Mouse (Mus musculus): ENCODE data around the gene Smyd4. TPM values are rescaled to one million over a fixed set of nuclear protein-coding genes. Genes with fewer than 3 reads are reported as not detected.
"Not testable (repeated sequence)": the region's sequence is repeated elsewhere in the genome, so short reads cannot be mapped to it uniquely, and the experiment has no call there.

Smyd4 gene
- polyA plus RNA-seq, 1 experiment from 2014 or later: 13.8 TPM

- ATAC-seq (ENCODE audit: insufficient number of reproducible peaks, insufficient read depth, low FRiP score, low read depth): no peak
- Histone ChIP-seq H3K4me1 (ENCODE audit: control insufficient read depth in 2 of 2, insufficient read depth in 2 of 2, low read length in 2 of 2) (peaks cover 5 to 14% of the 10 kb centered on the region in 2 experiments; a peak in 3 of 4 replicates), H3K9me3 (ENCODE audit: control insufficient read depth, low read length) (no peaks in the 10 kb centered on the region), H3K9ac (ENCODE audit: low read length) (peak overlapping the region; percentile 38; the same call in 1 of the 2 replicates), H3K36me3 (ENCODE audit: control insufficient read depth, insufficient read depth, low read length) (peaks cover 3% of the 10 kb centered on the region; the same call in 1 of the 2 replicates), H3K27me3 (ENCODE audit: control insufficient read depth, insufficient read depth, low read length) (no peaks in the 10 kb centered on the region), H3K4me2 (ENCODE audit: low read length) (peak overlapping the region; percentile 88), H3K4me3 (ENCODE audit: control insufficient read depth in 1 of 2, insufficient read depth in 1 of 2, low read depth in 1 of 2, low read length in 2 of 2) (peak overlapping the region in 1 of 2 experiments; percentile 4; a peak in 1 of 4 replicates), H3K27ac (replicated peaks in 1 of 2; ENCODE audit: control insufficient read depth in 1 of 2, insufficient read depth in 1 of 2, low read depth in 2 of 2, low read length in 2 of 2) (no peak overlapping the region)
- WGBS: 68% methylated on average over 3 of the region's 4 CpGs
Measured at GRCm38 (mm10) chr11:75346556-75347187, 1.6 kb upstream of the Smyd4 start.

DNA sequence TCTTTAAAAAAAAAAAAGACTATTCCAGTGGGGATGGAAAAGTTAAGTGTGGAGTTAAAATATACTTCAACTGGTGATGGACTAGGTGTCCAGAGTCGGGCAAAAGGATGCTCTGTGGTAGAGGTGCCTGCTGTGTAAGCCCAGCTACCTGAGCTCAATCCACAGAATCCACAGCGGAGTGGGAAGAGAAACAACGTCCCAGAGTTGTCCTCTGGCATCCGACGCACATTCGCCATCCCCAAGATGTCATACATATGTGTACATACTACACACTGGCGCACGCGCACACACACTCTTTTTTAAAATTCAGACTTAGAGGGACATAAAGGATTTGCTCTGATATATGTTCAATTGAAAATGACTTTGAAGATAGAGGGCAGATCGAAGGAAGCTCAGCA lies 1.0 kb upstream of the Smyd4 start:
- WGBS: 40% methylated on average over 10 of the region's 10 CpGs
- Histone ChIP-seq H3K4me3 (ENCODE audit: control insufficient read depth in 1 of 2, insufficient read depth in 1 of 2, low read depth in 1 of 2, low read length in 2 of 2) (peak overlapping the region; percentile 70 to 71), H3K36me3 (ENCODE audit: control insufficient read depth, insufficient read depth, low read length) (no peaks in the 10 kb centered on the region), H3K27me3 (ENCODE audit: control insufficient read depth, insufficient read depth, low read length) (no peaks in the 10 kb centered on the region), H3K9me3 (ENCODE audit: control insufficient read depth, low read length) (no peaks in the 10 kb centered on the region), H3K27ac (replicated peaks in 1 of 2; ENCODE audit: control insufficient read depth in 1 of 2, insufficient read depth in 1 of 2, low read depth in 2 of 2, low read length in 2 of 2) (no peak overlapping the region), H3K4me2 (ENCODE audit: low read length) (peak overlapping the region; percentile 88), H3K9ac (ENCODE audit: low read length) (peak overlapping the region; percentile 84), H3K4me1 (ENCODE audit: control insufficient read depth in 2 of 2, insufficient read depth in 2 of 2, low read length in 2 of 2) (peaks cover 5 to 14% of the 10 kb centered on the region in 2 experiments; a peak in 3 of 4 replicates)
- ATAC-seq (ENCODE audit: insufficient number of reproducible peaks, insufficient read depth, low FRiP score, low read depth): no peak

DNA sequence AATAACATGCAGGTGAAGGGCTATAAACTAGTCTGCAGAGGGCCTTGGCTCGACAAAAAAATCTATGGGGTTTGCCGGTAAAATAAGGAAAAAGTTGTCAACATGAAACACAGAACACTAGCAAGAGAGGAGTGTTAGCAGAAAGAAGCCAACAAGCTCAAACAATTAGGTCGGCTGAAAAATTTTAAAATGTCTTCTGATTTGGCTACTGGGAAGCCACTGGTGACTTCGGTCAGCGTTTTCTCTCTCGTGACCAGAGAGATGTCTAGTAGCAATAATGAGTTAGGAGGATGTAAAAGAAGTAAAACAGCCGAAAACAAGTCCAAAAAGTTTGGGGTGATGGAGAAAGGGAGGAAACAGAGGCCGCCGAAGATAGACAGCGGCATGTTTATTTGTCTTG lies 637 bp upstream of the Smyd4 start:
- no peak for ATAC-seq (ENCODE audit: insufficient number of reproducible peaks, insufficient read depth, low FRiP score, low read depth)
- Histone ChIP-seq H3K4me2 (ENCODE audit: low read length) (peak overlapping the region; percentile 88), H3K27ac (replicated peaks in 1 of 2; ENCODE audit: control insufficient read depth in 1 of 2, insufficient read depth in 1 of 2, low read depth in 2 of 2, low read length in 2 of 2) (peak overlapping the region in 1 of 2 experiments; percentile 90; a peak in 2 of 4 replicates), H3K36me3 (ENCODE audit: control insufficient read depth, insufficient read depth, low read length) (no peaks in the 10 kb centered on the region), H3K9me3 (ENCODE audit: control insufficient read depth, low read length) (no peaks in the 10 kb centered on the region), H3K9ac (ENCODE audit: low read length) (peak overlapping the region; percentile 84), H3K27me3 (ENCODE audit: control insufficient read depth, insufficient read depth, low read length) (no peaks in the 10 kb centered on the region), H3K4me3 (ENCODE audit: control insufficient read depth in 1 of 2, insufficient read depth in 1 of 2, low read depth in 1 of 2, low read length in 2 of 2) (peak overlapping the region; percentile 70 to 71), H3K4me1 (ENCODE audit: control insufficient read depth in 2 of 2, insufficient read depth in 2 of 2, low read length in 2 of 2) (peaks cover 5 to 14% of the 10 kb centered on the region in 2 experiments; a peak in 3 of 4 replicates)
- WGBS: 1% methylated on average over 10 of the region's 10 CpGs

GRCm38 (mm10) chr11:75348890-75349261 lies 643 bp downstream of the Smyd4 start:
- Histone ChIP-seq H3K36me3 (ENCODE audit: control insufficient read depth, insufficient read depth, low read length) (peaks cover 8% of the 10 kb centered on the region), H3K9ac (ENCODE audit: low read length) (peak overlapping the region; percentile 87), H3K27me3 (ENCODE audit: control insufficient read depth, insufficient read depth, low read length) (no peaks in the 10 kb centered on the region), H3K4me2 (ENCODE audit: low read length) (peak overlapping the region; percentile 88), H3K4me1 (ENCODE audit: control insufficient read depth in 2 of 2, insufficient read depth in 2 of 2, low read length in 2 of 2) (peaks cover 5 to 11% of the 10 kb centered on the region in 2 experiments; a peak in 3 of 4 replicates), H3K4me3 (ENCODE audit: control insufficient read depth in 1 of 2, insufficient read depth in 1 of 2, low read depth in 1 of 2, low read length in 2 of 2) (peak overlapping the region; percentile 70 to 71), H3K27ac (replicated peaks in 1 of 2; ENCODE audit: control insufficient read depth in 1 of 2, insufficient read depth in 1 of 2, low read depth in 2 of 2, low read length in 2 of 2) (peak overlapping the region; percentile 89 to 90), H3K9me3 (ENCODE audit: control insufficient read depth, low read length) (no peaks in the 10 kb centered on the region)
- WGBS: 43% methylated on average over 10 of the region's 10 CpGs
- ATAC-seq (ENCODE audit: insufficient number of reproducible peaks, insufficient read depth, low FRiP score, low read depth): no peak

DNA sequence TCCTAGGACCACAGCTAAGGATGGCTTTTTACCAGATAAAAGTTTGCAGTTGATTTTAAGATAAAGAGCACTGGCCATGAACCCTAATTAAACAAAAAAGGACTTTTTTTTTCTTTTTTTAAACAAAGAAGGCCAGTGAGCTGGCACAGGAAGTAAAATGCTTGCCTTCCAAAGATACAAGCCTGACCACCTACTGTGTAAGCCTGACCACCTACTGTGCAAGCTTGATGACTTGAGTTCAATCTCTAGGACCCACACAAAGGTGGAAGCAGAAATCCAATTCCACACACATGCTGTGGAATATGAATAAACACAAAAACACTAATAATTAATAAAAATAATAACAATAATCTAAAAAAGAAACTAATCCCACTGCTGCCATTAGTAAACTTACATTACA lies 3.0 kb downstream of the Smyd4 start:
- Histone ChIP-seq H3K4me1 (ENCODE audit: control insufficient read depth in 2 of 2, insufficient read depth in 2 of 2, low read length in 2 of 2) (peaks cover 5 to 10% of the 10 kb centered on the region in 2 experiments; a peak in 3 of 4 replicates), H3K4me2 (ENCODE audit: low read length) (no peak overlapping the region), H3K9me3 (ENCODE audit: control insufficient read depth, low read length) (no peaks in the 10 kb centered on the region), H3K4me3 (ENCODE audit: control insufficient read depth in 1 of 2, insufficient read depth in 1 of 2, low read depth in 1 of 2, low read length in 2 of 2) (no peak overlapping the region), H3K27me3 (ENCODE audit: control insufficient read depth, insufficient read depth, low read length) (no peaks in the 10 kb centered on the region), H3K36me3 (ENCODE audit: control insufficient read depth, insufficient read depth, low read length) (peaks cover 14% of the 10 kb centered on the region), H3K9ac (ENCODE audit: low read length) (no peak overlapping the region), H3K27ac (replicated peaks in 1 of 2; ENCODE audit: control insufficient read depth in 1 of 2, insufficient read depth in 1 of 2, low read depth in 2 of 2, low read length in 2 of 2) (no peak overlapping the region)
- no peak for ATAC-seq (ENCODE audit: insufficient number of reproducible peaks, insufficient read depth, low FRiP score, low read depth)

DNA sequence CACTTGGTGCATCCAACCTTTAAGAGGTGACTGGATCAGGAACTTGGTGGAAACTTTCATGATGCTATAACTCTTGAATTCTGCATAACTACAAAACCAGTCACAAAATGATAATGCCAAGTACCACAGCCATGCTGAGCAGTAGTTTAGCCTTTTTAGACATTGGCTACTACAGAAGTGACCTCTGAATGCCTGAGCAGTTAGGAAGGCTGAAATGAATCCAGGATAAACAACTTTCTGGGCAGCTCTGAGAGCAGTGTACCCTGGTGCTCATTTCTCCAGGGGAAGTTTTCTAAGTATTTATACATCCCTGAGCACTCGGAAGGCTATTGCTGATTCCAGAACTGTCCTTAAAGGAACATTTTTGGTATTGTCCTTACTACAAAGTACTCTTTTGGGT lies 7.2 kb downstream of the Smyd4 start:
- Histone ChIP-seq H3K36me3 (ENCODE audit: control insufficient read depth, insufficient read depth, low read length) (peaks cover 14% of the 10 kb centered on the region), H3K27ac (replicated peaks in 1 of 2; ENCODE audit: control insufficient read depth in 1 of 2, insufficient read depth in 1 of 2, low read depth in 2 of 2, low read length in 2 of 2) (no peak overlapping the region), H3K9ac (ENCODE audit: low read length) (no peak overlapping the region), H3K4me1 (ENCODE audit: control insufficient read depth in 2 of 2, insufficient read depth in 2 of 2, low read length in 2 of 2) (no peaks in the 10 kb centered on the region), H3K4me3 (ENCODE audit: control insufficient read depth in 1 of 2, insufficient read depth in 1 of 2, low read depth in 1 of 2, low read length in 2 of 2) (no peak overlapping the region), H3K4me2 (ENCODE audit: low read length) (no peak overlapping the region), H3K27me3 (ENCODE audit: control insufficient read depth, insufficient read depth, low read length) (no peaks in the 10 kb centered on the region), H3K9me3 (ENCODE audit: control insufficient read depth, low read length) (no peaks in the 10 kb centered on the region)
- 87% methylated on average over 1 of the region's 1 CpGs for WGBS
- ATAC-seq (ENCODE audit: insufficient number of reproducible peaks, insufficient read depth, low FRiP score, low read depth): no peak

DNA sequence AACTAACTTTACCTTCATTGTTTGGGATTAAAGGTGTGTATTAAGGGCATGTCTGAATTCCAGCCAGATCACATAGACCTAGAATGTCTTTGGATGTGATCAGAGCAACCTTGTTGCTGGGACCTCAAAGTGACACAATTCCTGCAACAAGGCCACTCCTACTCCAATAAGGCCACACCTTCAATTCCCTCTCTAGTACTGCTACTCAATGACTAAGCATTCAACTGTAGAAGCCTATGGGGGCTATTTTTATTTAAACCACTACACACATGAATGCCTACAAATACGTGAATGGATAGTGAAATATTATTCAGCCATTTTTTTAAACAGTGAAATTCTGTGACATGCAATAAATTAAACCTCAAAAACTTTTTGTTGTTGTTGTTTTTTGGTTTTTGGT lies 28.9 kb downstream of the Smyd4 start:
- WGBS: 84% methylated on average over 1 of the region's 1 CpGs

DNA sequence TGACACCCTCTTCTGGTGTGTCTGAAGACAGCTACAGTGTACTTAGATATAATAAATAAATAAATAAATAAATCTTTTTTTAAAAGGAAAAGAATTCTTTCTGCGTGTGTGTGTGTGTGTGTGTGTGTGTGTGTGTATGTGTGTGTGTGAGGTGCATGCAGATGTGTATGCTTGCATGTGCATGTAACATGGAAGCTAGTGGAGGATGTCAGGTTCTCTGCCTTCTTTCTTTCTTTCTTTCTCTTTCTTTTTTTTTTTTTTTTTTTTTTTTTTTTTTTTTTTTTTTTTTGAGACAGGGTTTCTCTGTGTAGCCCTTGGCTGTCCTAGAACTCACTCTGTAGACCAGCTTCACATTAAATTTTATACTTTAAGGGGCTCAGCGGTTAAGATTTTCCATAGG lies 30.6 kb downstream of the Smyd4 start:
- not testable (repeated sequence) for H3K4me3 ChIP-seq (ENCODE audit: control insufficient read depth in 1 of 2, insufficient read depth in 1 of 2, low read depth in 1 of 2, low read length in 2 of 2); ATAC-seq (ENCODE audit: insufficient number of reproducible peaks, insufficient read depth, low FRiP score, low read depth); H3K9me3 ChIP-seq (ENCODE audit: control insufficient read depth, low read length); H3K27ac ChIP-seq (replicated peaks in 1 of 2; ENCODE audit: control insufficient read depth in 1 of 2, insufficient read depth in 1 of 2, low read depth in 2 of 2, low read length in 2 of 2); H3K4me2 ChIP-seq (ENCODE audit: low read length); H3K4me1 ChIP-seq (ENCODE audit: control insufficient read depth in 2 of 2, insufficient read depth in 2 of 2, low read length in 2 of 2); H3K36me3 ChIP-seq (ENCODE audit: control insufficient read depth, insufficient read depth, low read length); H3K9ac ChIP-seq (ENCODE audit: low read length); H3K27me3 ChIP-seq (ENCODE audit: control insufficient read depth, insufficient read depth, low read length)
- WGBS: 84% methylated on average over 2 of the region's 2 CpGs

More for the DNA sequence above, 28.9 kb downstream of the Smyd4 start:
- no peak overlapping the region for H3K4me3 ChIP-seq (ENCODE audit: control insufficient read depth in 1 of 2, insufficient read depth in 1 of 2, low read depth in 1 of 2, low read length in 2 of 2)
- H3K4me1 ChIP-seq (ENCODE audit: control insufficient read depth in 2 of 2, insufficient read depth in 2 of 2, low read length in 2 of 2): no peaks in the 10 kb centered on the region
- no peak for ATAC-seq (ENCODE audit: insufficient number of reproducible peaks, insufficient read depth, low FRiP score, low read depth)
- H3K9ac ChIP-seq (ENCODE audit: low read length): no peak overlapping the region
- H3K36me3 ChIP-seq (ENCODE audit: control insufficient read depth, insufficient read depth, low read length): no peaks in the 10 kb centered on the region
- H3K4me2 ChIP-seq (ENCODE audit: low read length): no peak overlapping the region
- H3K27ac ChIP-seq (replicated peaks in 1 of 2; ENCODE audit: control insufficient read depth in 1 of 2, insufficient read depth in 1 of 2, low read depth in 2 of 2, low read length in 2 of 2): no peak overlapping the region
- no peaks in the 10 kb centered on the region for H3K9me3 ChIP-seq (ENCODE audit: control insufficient read depth, low read length)
- no peaks in the 10 kb centered on the region for H3K27me3 ChIP-seq (ENCODE audit: control insufficient read depth, insufficient read depth, low read length)
